Mouse (Mus musculus) kidney, embryonic 16.5 days (tissue): ENCODE results near the gene B4galt3. TPM values are rescaled to one million over a fixed set of nuclear protein-coding genes. Genes with fewer than 3 reads are reported as not detected.

Experiments
- ATAC-seq: fragments of 200-750 bp; cut with Nextera tagmentation; 2 replicates; pipeline ENCODE4 v1.8.0; 2017; ENCODE audit warnings: moderate TSS enrichment; ENCODE audit not compliant: low FRiP score, low TSS enrichment
- H3K27ac ChIP-seq: fragments of 300-500 bp; sonication (generic); 2 replicates; pipeline ENCODE4 v1.5.1; 2014; ENCODE audit warnings: low read length
- H3K27me3 ChIP-seq: fragments of 300-500 bp; sonication (generic); 2 replicates; pipeline ENCODE4 v1.6.1; 2014; ENCODE audit warnings: low read length, control low read depth, mixed read lengths; ENCODE audit not compliant: insufficient read depth
- H3K36me3 ChIP-seq: fragments of 300-500 bp; sonication (generic); 2 replicates; pipeline ENCODE4 v1.6.1; 2014; ENCODE audit warnings: low read length, control low read depth, mixed read lengths; ENCODE audit not compliant: insufficient read depth
- H3K4me1 ChIP-seq: fragments of 300-500 bp; sonication (generic); 2 replicates; pipeline ENCODE4 v1.6.1; 2014; ENCODE audit warnings: low read length, control low read depth, mixed read lengths; ENCODE audit not compliant: insufficient read depth
- H3K4me2 ChIP-seq: fragments of 300-500 bp; sonication (generic); replicated peaks from 2 replicates; pipeline ENCODE4 v1.6.1; 2014; ENCODE audit warnings: low read depth, low read length
- H3K4me3 ChIP-seq: fragments of 300-500 bp; sonication (generic); 2 replicates; pipeline ENCODE4 v1.5.1; 2014; ENCODE audit warnings: mild to moderate bottlenecking, low read length
- H3K9ac ChIP-seq: fragments of 300-500 bp; sonication (generic); replicated peaks from 2 replicates; pipeline ENCODE4 v1.6.1; 2014; ENCODE audit warnings: low read length
- H3K9me3 ChIP-seq: fragments of 300-500 bp; sonication (generic); 2 replicates; pipeline ENCODE4 v1.6.1; 2016; ENCODE audit warnings: low read length, control low read depth
- WGBS: fragments of 180-500 bp; shearing (Covaris S2); extraction: QIAGEN DNeasy Blood & Tissue Kit; methylation state at CpG from one replicate; pipeline ENCODE4 v1.1.7; 2014; 5-methylcytosine and 5-hydroxymethylcytosine counted together
- polyA plus RNA-seq: library from polyadenylated mRNA; unstranded; fragments of >200 nt; fragmentation: Nextera tagmentation; extraction: Ambion mirVana; gene quantifications from 2 replicates; pipeline ENCODE4 v1.2.1, GENCODE M21; 2015

B4galt3 gene
- 92.2 and 99.1 TPM in 2 replicates for polyA plus RNA-seq

- peak within 1 kb of the TSS; percentile 76 for H3K9ac ChIP-seq
- H3K9me3 ChIP-seq: no peaks in the 10 kb centered on the region
- ATAC-seq: peak; percentile 94
- peaks cover 11% of the 10 kb centered on the region for H3K4me1 ChIP-seq
- no peaks in the 10 kb centered on the region for H3K27me3 ChIP-seq
- WGBS: 3% methylated on average over 36 of the region's 36 CpGs
- peaks cover 23% of the 10 kb centered on the region for H3K36me3 ChIP-seq
- peak within 1 kb of the TSS; percentile 87 for H3K27ac ChIP-seq
- peak within 1 kb of the TSS; percentile 77 for H3K4me2 ChIP-seq
- peak within 1 kb of the TSS; percentile 84 for H3K4me3 ChIP-seq
Measured at GRCm38 (mm10) chr1:171269848-171270572, at the start of gene B4galt3. Gene B4galt3 (plus strand): TSS chr1:171270328.

- WGBS: 6% methylated on average over 10 of the region's 10 CpGs
- Histone ChIP-seq H3K9ac (no peak overlapping the region), H3K4me3 (peak overlapping the region; percentile 62), H3K9me3 (no peaks in the 10 kb centered on the region), H3K27ac (no peak overlapping the region), H3K4me1 (peaks cover 16% of the 10 kb centered on the region), H3K27me3 (no peaks in the 10 kb centered on the region), H3K36me3 (peaks cover 13% of the 10 kb centered on the region), H3K4me2 (peak overlapping the region; percentile 89)
- 0 out of 2 replicates have a peak, but pooled peaks have one; percentile 22 for ATAC-seq
Measured at GRCm38 (mm10) chr1:171220871-171221270, 49.3 kb upstream of the B4galt3 start.

GRCm38 (mm10) chr1:171221281-171222193 lies 48.6 kb upstream of the B4galt3 start:
- Histone ChIP-seq H3K27ac (no peak overlapping the region), H3K27me3 (no peaks in the 10 kb centered on the region), H3K4me2 (peak overlapping the region; percentile 89), H3K4me1 (peaks cover 16% of the 10 kb centered on the region), H3K4me3 (peak overlapping the region; percentile 62), H3K36me3 (peaks cover 13% of the 10 kb centered on the region), H3K9me3 (no peaks in the 10 kb centered on the region), H3K9ac (peak overlapping the region; percentile 74)
- 3% methylated on average over 22 of the region's 22 CpGs for WGBS
- peak; percentile 4 for ATAC-seq

- H3K9me3 ChIP-seq: no peaks in the 10 kb centered on the region
- H3K4me3 ChIP-seq: peak within 1 kb of the TSS; percentile 62
- peak within 1 kb of the TSS; percentile 74 for H3K9ac ChIP-seq
- H3K27me3 ChIP-seq: no peaks in the 10 kb centered on the region
- peaks cover 13% of the 10 kb centered on the region for H3K36me3 ChIP-seq
- H3K4me1 ChIP-seq: peaks cover 16% of the 10 kb centered on the region
- ATAC-seq: peak; percentile 99
- peak within 1 kb of the TSS; percentile 89 for H3K4me2 ChIP-seq
- peak within 1 kb of the TSS; percentile 96 for H3K27ac ChIP-seq
- 1% methylated on average over 28 of the region's 28 CpGs for WGBS
Measured at GRCm38 (mm10) chr1:171222238-171223155, 47.6 kb upstream of the B4galt3 start, which contains the start of gene Tomm40l. Gene Tomm40l (minus strand): TSS chr1:171222514.

- WGBS: 83% methylated on average over 6 of the region's 6 CpGs
- H3K9ac ChIP-seq: peak overlapping the region; percentile 63
- peaks cover 16% of the 10 kb centered on the region for H3K4me1 ChIP-seq
Measured at GRCm38 (mm10) chr1:171223168-171223567, 47.0 kb upstream of the B4galt3 start.

GRCm38 (mm10) chr1:171223796-171224195 lies 46.3 kb upstream of the B4galt3 start:
- WGBS: 83% methylated on average over 2 of the region's 2 CpGs
- no peak overlapping the region for H3K27ac ChIP-seq
- no peak for ATAC-seq
- peaks cover 13% of the 10 kb centered on the region for H3K36me3 ChIP-seq
- H3K9me3 ChIP-seq: no peaks in the 10 kb centered on the region
- no peak overlapping the region for H3K4me2 ChIP-seq
- H3K4me1 ChIP-seq: peaks cover 16% of the 10 kb centered on the region
- H3K27me3 ChIP-seq: no peaks in the 10 kb centered on the region
- H3K9ac ChIP-seq: no peak overlapping the region
- no peak overlapping the region for H3K4me3 ChIP-seq

More at GRCm38 (mm10) chr1:171223168-171223567, 47.0 kb upstream of the B4galt3 start:
- Histone ChIP-seq H3K27me3 (no peaks in the 10 kb centered on the region), H3K9me3 (no peaks in the 10 kb centered on the region), H3K27ac (peak overlapping the region; percentile 96), H3K4me2 (peak overlapping the region; percentile 53), H3K36me3 (peaks cover 13% of the 10 kb centered on the region), H3K4me3 (peak overlapping the region; percentile 62)
- no peak for ATAC-seq

- Histone ChIP-seq H3K4me3 (no peak within 1 kb of the TSS), H3K4me2 (no peak within 1 kb of the TSS), H3K9me3 (no peaks in the 10 kb centered on the region), H3K27ac (no peak within 1 kb of the TSS), H3K9ac (no peak within 1 kb of the TSS), H3K4me1 (peaks cover 16% of the 10 kb centered on the region), H3K36me3 (peaks cover 5% of the 10 kb centered on the region; the same call in 1 of the 2 replicates), H3K27me3 (no peaks in the 10 kb centered on the region)
- WGBS: 67% methylated on average over 5 of the region's 5 CpGs
- ATAC-seq: no peak
Measured at GRCm38 (mm10) chr1:171224857-171225256, 45.3 kb upstream of the B4galt3 start, which contains the start of gene Apoa2. Gene Apoa2 (plus strand): TSS chr1:171225054.

- no peaks in the 10 kb centered on the region for H3K9me3 ChIP-seq
- H3K4me3 ChIP-seq: no peak overlapping the region
- H3K4me2 ChIP-seq: no peak overlapping the region
- no peaks in the 10 kb centered on the region for H3K36me3 ChIP-seq
- H3K4me1 ChIP-seq: peaks cover 15% of the 10 kb centered on the region; the same call in 1 of the 2 replicates
- H3K27me3 ChIP-seq: no peaks in the 10 kb centered on the region
- 73% methylated on average over 4 of the region's 4 CpGs for WGBS
- ATAC-seq: no peak
- no peak overlapping the region for H3K9ac ChIP-seq
- no peak overlapping the region for H3K27ac ChIP-seq
Measured at GRCm38 (mm10) chr1:171226780-171227179, 43.3 kb upstream of the B4galt3 start.

GRCm38 (mm10) chr1:171227879-171228278 lies 42.2 kb upstream of the B4galt3 start:
- H3K9me3 ChIP-seq: no peaks in the 10 kb centered on the region
- no peak overlapping the region for H3K27ac ChIP-seq
- no peak overlapping the region for H3K9ac ChIP-seq
- ATAC-seq: no peak
- no peak overlapping the region for H3K4me2 ChIP-seq
- no peaks in the 10 kb centered on the region for H3K36me3 ChIP-seq
- WGBS: 90% methylated on average over 1 of the region's 1 CpGs
- no peaks in the 10 kb centered on the region for H3K27me3 ChIP-seq
- H3K4me1 ChIP-seq: peaks cover 12% of the 10 kb centered on the region; the same call in 1 of the 2 replicates
- no peak overlapping the region for H3K4me3 ChIP-seq
